Mouse (Mus musculus) R1 (cell line): ENCODE data around the gene Slc7a1.

Experiments used
- DNase-seq: peaks from one replicate; pipeline ENCODE4 v3.0.0-alpha.2; 2018; ENCODE audit warnings: low read depth, low spot score

The Slc7a1 gene

DNA sequence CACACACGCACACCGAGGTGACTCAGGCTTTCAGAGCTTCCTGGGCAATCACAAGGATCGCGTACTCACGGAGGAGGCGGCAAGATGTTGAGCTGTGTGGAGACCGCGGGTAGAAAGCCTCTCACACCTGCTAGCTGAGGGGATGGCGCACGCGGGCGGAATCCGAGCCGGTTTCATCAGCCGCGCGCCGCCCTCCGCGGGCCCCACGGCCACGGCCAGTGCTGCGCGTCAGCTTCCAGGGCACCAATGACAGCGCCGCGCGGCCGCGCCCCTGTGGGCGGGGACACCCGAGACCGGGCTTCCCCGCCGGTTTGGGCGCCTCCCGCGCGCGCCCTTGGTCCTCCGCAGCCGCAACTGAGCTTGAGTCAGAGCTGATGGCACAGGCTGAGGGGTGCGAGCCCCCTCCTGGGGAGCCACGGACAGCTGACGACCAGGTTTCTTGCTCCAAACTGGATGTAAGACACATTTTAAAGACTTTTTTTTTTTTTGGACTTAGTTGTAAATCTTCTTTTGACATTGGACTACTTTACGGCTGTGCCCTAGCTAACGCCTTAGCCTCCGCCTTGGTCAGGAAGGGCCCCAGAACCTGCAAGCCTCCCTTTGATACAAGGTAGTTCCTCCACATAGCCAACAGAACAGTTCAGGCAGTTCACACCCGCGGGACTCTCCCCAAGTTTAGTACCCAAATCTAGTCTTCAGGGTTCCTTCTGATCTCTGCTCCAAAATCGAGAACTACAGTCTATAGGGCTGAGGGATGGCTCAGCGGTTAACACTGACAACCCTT lies at the start of gene Slc7a1:
TSS of gene Slc7a1 (minus strand) at position 245 of the 784 bp plus-strand sequence.
- peak; percentile 83 for DNase-seq

DNA sequence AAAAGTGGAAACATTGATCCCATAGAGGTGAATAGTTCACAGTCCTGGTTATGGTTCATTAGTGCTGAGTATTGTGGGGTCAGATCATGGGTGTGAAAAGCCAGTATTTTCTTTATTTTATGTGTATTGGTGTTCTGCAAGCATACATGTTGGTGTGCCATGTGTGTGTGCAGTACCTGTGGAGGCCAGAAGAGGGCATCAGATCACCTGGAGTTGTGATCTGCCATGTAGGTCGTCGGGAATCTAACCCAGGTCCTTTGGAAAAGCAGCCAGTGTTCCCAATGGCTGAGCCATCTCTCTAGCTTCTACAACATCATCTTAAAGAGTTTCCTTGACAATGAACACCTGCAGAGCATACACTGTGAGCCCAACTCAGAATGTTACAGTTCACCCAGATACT lies 45.3 kb upstream of the Slc7a1 start:
- peak; percentile 68 for DNase-seq

GRCm38 (mm10) chr5:148443734-148444133 lies 44.0 kb upstream of the Slc7a1 start:
- DNase-seq = no peak

- DNase-seq = no peak
These were observed 36.0 kb upstream of the Slc7a1 start for GRCm38 (mm10) chr5:148435660-148436059.

DNA sequence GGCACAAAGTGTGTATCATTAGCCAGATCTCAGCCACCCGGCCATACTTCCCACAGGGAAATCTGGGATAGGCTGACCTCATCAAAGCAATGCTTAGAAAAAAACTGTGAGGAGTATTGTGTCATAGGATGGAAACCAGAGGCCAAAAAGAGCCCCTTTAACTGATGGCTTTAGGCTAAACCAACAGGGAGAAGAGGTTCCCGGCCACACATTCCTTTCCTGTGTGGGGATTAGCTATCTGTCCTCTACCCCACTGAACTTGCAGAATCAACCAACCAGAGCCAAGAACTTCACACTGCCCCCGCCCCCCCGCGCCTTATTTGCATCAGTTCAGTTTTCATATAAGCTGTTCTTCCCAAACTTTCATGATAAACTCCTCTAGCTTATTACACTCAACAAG lies 32.4 kb upstream of the Slc7a1 start:
- no peak for DNase-seq

DNA sequence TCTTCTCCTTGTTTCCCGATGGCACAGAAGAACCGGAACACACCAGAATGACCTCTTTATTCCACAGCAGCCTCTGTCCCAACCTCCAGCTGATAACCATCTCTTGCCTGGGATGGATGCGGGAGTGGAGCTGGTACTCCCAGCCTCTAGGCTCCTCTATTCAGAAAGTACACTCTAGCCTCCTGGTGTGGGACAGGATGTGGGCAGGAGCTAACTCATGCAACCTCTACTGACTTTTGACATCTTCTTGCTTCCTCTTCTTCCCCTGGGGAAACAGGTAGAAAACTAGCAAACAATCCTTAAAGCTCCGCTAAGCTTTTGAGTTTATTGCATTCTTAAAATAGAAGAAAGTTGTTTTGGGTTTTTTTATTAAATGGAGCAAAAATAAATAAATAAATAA lies 29.1 kb upstream of the Slc7a1 start:
- DNase-seq = no peak

DNA sequence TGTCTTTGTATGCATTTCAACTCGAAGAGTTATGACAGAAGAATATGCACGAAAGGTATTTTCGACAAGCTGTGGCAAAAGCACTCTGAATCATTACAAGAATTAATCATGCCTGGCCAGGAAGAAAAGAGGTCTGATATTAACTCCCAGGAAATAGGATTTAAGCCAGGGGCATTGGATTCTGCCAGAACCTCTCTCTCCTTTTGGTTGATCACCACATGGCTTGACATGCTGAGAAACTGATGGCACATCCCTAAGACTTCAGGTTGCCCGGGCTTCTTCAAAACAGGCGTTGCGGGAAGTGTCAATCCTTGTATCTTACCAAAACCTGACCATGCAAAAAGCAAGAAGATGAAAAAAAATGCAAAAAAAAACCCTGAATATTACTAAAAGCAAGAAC lies 25.4 kb upstream of the Slc7a1 start:
- no peak for DNase-seq

DNA sequence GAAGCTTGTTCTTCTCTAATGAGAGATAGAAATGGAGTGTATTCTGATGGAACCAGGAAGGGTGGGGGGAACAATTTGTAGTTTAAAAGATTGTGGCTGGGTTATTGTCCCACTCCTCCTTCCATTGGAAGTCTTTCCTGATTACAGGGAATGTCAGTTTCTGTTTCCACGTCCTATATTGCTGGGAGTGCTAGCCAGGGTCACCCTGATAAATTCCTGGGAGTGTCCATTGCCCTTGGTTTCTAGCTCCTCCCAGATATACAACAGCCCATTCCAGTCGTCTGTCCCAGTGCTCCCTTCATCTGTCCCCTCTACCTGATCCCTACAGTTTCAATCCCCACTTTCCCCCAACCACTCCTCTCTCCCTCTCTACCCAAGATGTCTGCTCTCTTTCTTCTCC lies 21.6 kb upstream of the Slc7a1 start:
- no peak for DNase-seq

- no peak for DNase-seq
These were observed 19.4 kb upstream of the Slc7a1 start for GRCm38 (mm10) chr5:148419112-148419526.

- peak; percentile 82 for DNase-seq
These were observed 18.7 kb upstream of the Slc7a1 start for GRCm38 (mm10) chr5:148418436-148418835.

GRCm38 (mm10) chr5:148417756-148418155 lies 18.1 kb upstream of the Slc7a1 start:
- DNase-seq = peak; percentile 80

GRCm38 (mm10) chr5:148416461-148416860 lies 16.8 kb upstream of the Slc7a1 start:
- no peak for DNase-seq

DNA sequence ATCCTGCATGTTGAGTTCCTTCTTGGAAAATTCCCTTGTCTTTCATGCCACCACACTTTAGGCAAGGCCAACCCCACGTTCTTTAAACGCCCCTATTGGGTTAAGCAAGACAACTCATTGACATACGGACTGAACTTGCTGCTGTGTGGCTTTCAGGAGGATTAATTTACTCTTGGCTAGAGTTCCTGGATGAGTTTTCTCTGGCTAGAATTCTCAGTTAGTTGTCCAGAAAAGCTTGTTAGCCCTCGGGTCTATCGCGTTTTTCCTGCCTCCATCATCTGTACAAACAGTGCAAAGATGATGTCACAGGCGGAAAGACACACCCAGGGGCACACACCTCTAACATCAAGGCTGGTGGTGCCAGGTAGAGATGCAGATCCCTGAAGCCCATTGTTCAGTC lies 14.5 kb upstream of the Slc7a1 start:
- DNase-seq = peak; percentile 43

- peak; percentile 55 for DNase-seq
These were observed 12.8 kb upstream of the Slc7a1 start for GRCm38 (mm10) chr5:148412504-148412903.

- DNase-seq = no peak
These were observed 9.8 kb upstream of the Slc7a1 start for GRCm38 (mm10) chr5:148409465-148409864.

DNA sequence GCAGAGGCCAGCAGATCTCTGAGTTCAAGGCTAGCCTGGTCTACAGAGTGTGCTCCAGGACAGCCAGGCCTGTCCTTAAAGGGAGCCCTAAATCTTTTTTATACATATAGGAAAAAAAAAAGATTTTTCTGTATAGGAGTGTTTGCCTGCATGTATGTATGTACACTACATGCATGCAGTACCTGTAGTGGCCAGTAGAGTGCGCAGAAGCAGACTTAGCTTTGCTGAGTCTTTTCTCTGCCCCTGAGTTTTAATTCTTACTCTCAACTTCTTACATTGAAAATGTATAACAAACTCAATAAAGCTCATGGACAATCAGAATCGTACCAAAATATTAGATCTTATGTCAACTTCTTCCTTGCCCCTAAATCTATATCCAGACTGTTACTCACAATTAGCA lies 7.2 kb upstream of the Slc7a1 start:
- DNase-seq = peak; percentile 74

DNA sequence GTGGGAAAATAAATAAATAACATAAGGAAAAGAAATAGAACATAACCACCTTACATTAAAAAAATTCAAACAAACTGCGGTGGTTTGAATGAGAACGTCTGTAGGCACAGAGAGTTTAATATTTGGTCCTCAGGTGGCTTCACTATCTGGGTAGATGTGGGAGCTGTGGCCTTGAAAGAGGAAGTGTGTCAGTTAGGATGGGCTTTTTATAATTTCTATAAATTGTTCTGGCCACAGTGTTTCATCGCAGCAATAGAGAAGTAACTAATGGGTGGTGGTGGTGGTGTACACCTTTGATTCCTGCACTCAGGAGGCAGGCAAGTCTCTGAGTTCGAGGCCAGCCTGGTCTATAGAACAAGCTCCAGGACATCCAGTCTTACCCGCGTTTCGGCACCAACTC lies 4.8 kb upstream of the Slc7a1 start:
- DNase-seq = no peak

DNA sequence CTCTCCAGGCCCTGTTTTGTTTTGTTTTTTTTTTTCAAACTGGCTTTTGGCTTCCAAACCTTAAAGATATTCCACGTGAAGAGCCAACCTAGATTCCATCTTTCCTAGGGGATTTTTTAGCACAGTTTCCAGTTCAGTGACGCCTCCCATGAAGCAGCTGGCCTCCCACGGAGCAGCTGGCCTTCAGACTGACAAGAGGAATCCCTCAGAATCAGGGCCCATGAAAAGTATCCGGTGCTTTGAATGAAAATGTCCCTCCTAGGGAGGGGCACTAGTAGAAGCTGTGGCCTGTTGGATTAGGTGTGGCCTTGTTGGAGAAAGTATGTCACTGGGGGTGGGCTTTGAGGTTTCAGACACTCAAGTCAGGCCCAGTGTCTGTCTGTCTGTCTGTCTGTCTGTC lies 2.9 kb upstream of the Slc7a1 start:
- DNase-seq = peak; percentile 66

DNA sequence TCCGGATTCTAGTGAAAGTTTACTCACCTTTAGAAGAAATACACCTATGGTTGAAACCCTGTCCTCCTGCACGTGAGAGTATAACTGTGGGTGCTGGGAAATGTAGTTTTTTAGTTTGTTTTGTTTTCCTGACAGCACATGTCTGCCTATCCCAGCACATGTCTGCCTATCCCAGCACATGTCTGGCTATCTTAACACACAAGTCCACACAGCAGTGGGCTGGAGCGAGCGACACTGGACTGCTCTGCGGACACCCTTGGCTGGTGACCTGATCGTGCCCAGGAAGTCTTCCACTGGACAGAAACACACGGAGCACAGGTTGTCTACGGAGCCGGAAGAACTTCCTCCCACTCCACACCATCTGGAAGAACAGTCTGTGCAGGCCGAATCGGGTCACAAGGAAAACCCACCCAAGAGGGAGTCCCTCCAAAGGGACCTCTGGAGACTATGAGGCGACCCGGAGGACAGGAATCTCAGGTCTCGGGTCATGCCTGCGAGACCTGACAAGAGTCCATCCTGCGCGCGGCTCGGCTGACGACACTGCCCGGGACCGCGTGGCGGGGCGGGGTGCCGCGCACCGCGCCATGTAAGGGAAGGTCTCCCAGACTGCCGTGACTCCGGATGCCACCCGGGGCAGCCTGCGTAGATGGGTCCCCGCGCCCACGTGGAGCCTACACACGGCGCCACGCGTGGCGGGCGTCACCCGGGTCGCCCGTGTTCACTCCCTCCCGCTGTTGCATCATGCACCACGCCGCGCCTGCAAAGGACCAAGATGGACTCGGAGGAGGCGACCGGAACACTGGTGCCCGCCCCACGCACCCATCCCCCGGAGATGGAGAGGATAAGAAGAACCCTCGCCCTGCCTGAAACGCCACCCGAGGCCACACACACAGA lies 691 bp downstream of the Slc7a1 start:
- DNase-seq = peak; percentile 47

DNA sequence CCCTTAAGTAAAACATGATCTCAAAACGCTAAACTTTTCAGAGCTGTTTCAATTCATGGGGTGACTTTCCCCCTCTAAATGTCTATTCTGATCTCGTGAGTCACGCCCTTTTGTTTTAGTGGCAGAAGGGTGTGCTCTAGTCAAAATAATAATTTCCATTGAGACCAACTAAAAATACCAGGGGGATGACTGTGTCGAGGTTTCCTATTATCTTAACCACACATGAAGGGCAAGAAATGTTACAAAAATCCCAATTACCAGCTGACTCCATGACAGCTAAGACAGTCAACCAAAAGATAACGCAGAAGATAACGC lies 1.3 kb downstream of the Slc7a1 start:
- DNase-seq = no peak

GRCm38 (mm10) chr5:148397911-148398310 lies 1.8 kb downstream of the Slc7a1 start:
- DNase-seq = peak; percentile 68

DNA sequence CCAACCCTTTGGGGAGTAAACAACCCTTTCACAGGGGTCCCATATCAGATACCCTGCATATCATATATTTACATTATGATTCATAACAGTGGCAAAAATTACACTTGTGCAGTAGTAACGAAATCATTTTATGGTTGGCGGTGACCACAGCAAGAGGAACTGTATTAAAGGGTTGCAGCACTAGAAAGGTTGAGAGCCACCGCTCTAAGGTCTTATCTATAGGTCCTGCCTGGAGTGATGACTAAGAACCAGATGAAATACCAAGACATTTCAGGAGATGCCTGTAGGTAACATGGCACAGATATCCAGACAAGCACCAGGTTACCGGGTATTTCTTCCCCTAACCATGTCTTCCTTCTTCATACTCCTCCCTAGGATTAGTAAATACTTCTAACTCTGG lies 2.3 kb downstream of the Slc7a1 start:
- DNase-seq = no peak

- no peak for DNase-seq
These were observed 6.4 kb downstream of the Slc7a1 start for GRCm38 (mm10) chr5:148393316-148393715.
